Mouse (Mus musculus): Measurements from ENCODE around the gene Crym. TPM values are rescaled to one million over a fixed set of nuclear protein-coding genes. Genes with fewer than 3 reads are reported as not detected.

Crym gene
- polyA plus RNA-seq (2015; fragmentation: Illumina TruSeq; extraction: RNeasy Lipid Tissue Mini Kit (QIAGEN cat#74804); ENCODE audit: insufficient read depth, low replicate concordance) = 1.2 TPM

DNA sequence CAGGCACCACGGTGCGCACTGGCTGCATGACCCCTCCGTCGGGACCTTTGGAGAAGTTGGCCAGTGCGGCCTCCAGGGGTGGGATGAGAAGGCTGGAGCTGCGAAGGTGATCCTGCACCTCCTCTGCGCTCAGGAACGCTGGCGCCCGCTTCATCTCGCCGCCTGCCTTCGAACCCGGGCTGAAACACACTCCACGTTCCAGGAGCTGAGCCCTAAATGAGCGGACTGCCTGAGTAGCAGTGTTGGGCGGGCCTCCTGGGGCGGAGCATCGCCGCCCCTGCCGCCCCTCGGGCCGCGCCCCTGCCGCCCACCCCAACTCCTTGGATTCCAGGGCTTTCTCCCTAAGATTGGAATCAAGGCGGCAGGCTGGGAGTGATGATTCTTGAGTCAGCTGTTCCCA lies at the start of gene Crym:
Crym (minus strand) TSS at position 341 of the 400 bp plus-strand sequence.

DNA sequence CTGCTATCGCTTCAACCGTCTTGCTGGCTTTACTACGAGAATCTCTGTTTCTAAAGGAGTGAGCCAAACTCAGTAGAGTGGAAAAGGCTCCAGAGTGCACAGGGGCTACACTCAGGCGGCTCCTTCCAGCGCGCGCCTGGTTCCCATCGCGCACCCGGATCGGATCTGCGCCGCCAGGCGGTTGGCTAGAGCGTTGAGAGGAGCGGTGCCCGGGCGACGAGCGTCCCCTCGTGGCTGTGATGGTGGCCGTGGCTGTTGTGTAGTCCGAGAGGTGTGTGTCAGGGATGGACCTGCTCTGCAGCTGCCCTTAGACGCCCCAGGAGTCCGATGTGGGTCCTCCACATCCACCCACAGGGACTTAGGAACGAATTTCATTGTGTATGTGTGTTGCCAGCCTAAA lies 1.9 kb upstream of the Crym start, which contains the start of gene Abca14:
Abca14 (plus strand) TSS at position 173 of the 400 bp plus-strand sequence.

DNA sequence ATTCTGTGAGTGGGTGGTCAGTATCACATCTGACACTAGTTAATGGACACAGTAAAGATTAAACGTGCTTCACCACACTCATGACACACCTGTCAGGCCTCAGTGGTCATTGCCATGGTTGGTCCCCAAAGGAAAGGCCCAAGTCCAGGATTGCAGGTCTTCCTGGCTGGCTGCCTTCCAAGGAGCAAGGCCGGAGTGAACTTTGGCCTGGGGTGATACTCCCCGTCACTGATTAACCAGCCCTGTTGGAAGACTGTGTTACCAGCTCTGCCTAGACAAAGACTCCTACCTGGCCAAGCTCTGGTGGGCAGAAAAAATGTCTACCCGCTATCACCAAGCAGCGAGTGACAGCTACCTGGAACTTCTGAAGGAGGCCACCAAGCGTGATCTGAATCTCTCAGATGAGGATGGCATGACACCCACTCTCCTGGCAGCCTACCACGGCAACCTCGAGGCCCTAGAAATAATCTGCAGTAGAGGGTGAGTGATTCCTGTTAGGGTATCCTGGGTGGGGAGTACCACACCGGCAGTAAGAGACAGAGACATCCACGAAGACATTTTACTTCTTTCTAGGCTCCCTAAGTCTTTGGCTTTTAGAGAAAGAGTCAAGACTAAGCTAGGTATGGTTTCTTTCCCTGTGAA lies 28.2 kb downstream of the Crym start, which contains the start of gene Anks4b:
Anks4b (plus strand) TSS at position 256 of the 642 bp plus-strand sequence.

DNA sequence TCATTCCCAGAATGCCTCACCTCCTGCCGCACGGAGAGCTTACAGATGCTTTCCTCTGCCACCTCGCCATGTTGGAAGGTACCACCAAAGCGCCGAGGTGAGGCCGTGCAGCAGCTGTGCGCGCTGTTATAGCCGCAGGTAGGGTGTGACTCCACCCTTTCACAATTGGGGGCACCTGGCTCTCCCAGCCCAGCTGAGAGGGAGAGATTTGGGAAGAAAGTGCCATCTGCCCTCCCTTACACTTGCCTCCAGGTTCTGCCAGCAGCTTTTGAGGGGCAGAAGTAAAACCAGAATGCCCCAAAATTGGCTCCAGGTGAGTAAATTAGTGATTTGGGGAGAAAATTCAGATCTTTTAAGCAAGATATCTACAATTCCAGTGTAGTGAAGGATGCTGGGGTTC lies 56.7 kb downstream of the Crym start, which contains the start of gene Zp2:
Zp2 (minus strand) TSS at position 101 of the 400 bp plus-strand sequence.

Other genes starting within 250 kb of the Crym start
- not detected for gene Dnah3, start 106.8 kb downstream of the Crym start, polyA plus RNA-seq (2015; fragmentation: Illumina TruSeq; extraction: RNeasy Lipid Tissue Mini Kit (QIAGEN cat#74804); ENCODE audit: insufficient read depth, low replicate concordance)
- 9.3 TPM for gene Tmem159, start 99.8 kb downstream of the Crym start, polyA plus RNA-seq (2015; fragmentation: Illumina TruSeq; extraction: RNeasy Lipid Tissue Mini Kit (QIAGEN cat#74804); ENCODE audit: insufficient read depth, low replicate concordance)
- gene Zp2, start 56.8 kb downstream of the Crym start, polyA plus RNA-seq (2015; fragmentation: Illumina TruSeq; extraction: RNeasy Lipid Tissue Mini Kit (QIAGEN cat#74804); ENCODE audit: insufficient read depth, low replicate concordance) = not detected
- gene Anks4b, start 28.3 kb downstream of the Crym start, polyA plus RNA-seq (2015; fragmentation: Illumina TruSeq; extraction: RNeasy Lipid Tissue Mini Kit (QIAGEN cat#74804); ENCODE audit: insufficient read depth, low replicate concordance) = not detected
- gene Abca14, start 1.9 kb upstream of the Crym start, polyA plus RNA-seq (2015; fragmentation: Illumina TruSeq; extraction: RNeasy Lipid Tissue Mini Kit (QIAGEN cat#74804); ENCODE audit: insufficient read depth, low replicate concordance) = not detected
- gene Abca15, start 126.6 kb upstream of the Crym start, polyA plus RNA-seq (2015; fragmentation: Illumina TruSeq; extraction: RNeasy Lipid Tissue Mini Kit (QIAGEN cat#74804); ENCODE audit: insufficient read depth, low replicate concordance) = not detected
- not detected for gene Abca16, start 207.5 kb upstream of the Crym start, polyA plus RNA-seq (2015; fragmentation: Illumina TruSeq; extraction: RNeasy Lipid Tissue Mini Kit (QIAGEN cat#74804); ENCODE audit: insufficient read depth, low replicate concordance)